Mouse (Mus musculus): ENCODE data around the gene Vmn1r20. TPM values are rescaled to one million over a fixed set of nuclear protein-coding genes. Genes with fewer than 3 reads are reported as not detected.
"Not testable (repeated sequence)": the region's sequence is repeated elsewhere in the genome, so short reads cannot be mapped to it uniquely, and the experiment has no call there.

Vmn1r20 gene
- not detected in 2 replicates for polyA plus RNA-seq (2014; fragmentation: Nextera tagmentation; extraction: Ambion mirVana)

GRCm38 (mm10) chr6:57428630-57429029 lies at the start of gene Vmn1r20:
TSS of gene Vmn1r20 (plus strand) at chr6:57428930.
- Histone ChIP-seq H3K27me3 (ENCODE audit: control insufficient read depth, insufficient read depth, low read length) (no peaks in the 10 kb centered on the region), H3K27ac (ENCODE audit: low read depth, low read length) (no peak within 1 kb of the TSS), H3K36me3 (ENCODE audit: control insufficient read depth, insufficient read depth, low read length) (no peaks in the 10 kb centered on the region), H3K9ac (ENCODE audit: low read length) (no peak within 1 kb of the TSS), H3K9me3 (ENCODE audit: control insufficient read depth, low read length) (no peaks in the 10 kb centered on the region), H3K4me2 (ENCODE audit: low read depth) (no peak within 1 kb of the TSS), H3K4me3 (ENCODE audit: low read depth, low read length) (no peak within 1 kb of the TSS), H3K4me1 (ENCODE audit: control insufficient read depth, insufficient read depth, low read length) (no peaks in the 10 kb centered on the region)
- DNase-seq (ENCODE audit: low spot score), result no peak
- WGBS, result 84% methylated on average over 1 of the region's 1 CpGs
- no peak for ATAC-seq (ENCODE audit: insufficient read depth, low FRiP score, low TSS enrichment)

- ATAC-seq (ENCODE audit: insufficient read depth, low FRiP score, low TSS enrichment) (no peak), DNase-seq (ENCODE audit: low spot score) (no peak)
- no peaks in the 10 kb centered on the region for H3K27me3 ChIP-seq (ENCODE audit: control insufficient read depth, insufficient read depth, low read length)
- H3K4me3 ChIP-seq (ENCODE audit: low read depth, low read length), result no peak within 1 kb of the TSS
- no peaks in the 10 kb centered on the region for H3K4me1 ChIP-seq (ENCODE audit: control insufficient read depth, insufficient read depth, low read length)
- H3K4me2 ChIP-seq (ENCODE audit: low read depth), result no peak within 1 kb of the TSS
- H3K9ac ChIP-seq (ENCODE audit: low read length), result no peak within 1 kb of the TSS
- H3K9me3 ChIP-seq (ENCODE audit: control insufficient read depth, low read length), result no peaks in the 10 kb centered on the region
- no peaks in the 10 kb centered on the region for H3K36me3 ChIP-seq (ENCODE audit: control insufficient read depth, insufficient read depth, low read length)
- no peak within 1 kb of the TSS for H3K27ac ChIP-seq (ENCODE audit: low read depth, low read length)
Observed at GRCm38 (mm10) chr6:57395683-57396082, 33.0 kb upstream of the Vmn1r20 start, which contains the start of gene Vmn1r18. TSS of gene Vmn1r18 (minus strand) at chr6:57395783.

DNA sequence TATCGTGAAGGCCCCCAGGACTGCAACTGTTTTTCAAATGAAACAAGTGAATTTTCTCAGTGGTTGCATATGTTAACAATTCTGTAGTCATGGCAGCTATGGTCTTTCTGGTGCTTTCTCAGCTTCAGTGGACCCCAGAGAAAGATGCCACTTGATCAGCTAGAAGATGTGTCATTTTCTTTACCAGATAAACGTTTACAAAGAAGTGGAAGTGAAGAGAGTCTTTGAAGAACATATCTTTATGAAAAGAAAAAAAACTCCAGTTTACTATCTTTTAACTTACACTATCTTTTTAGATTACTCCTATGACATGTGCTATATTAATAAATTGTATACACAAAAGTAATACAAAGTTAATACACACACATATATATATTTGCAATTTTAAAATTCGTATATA lies 25.2 kb upstream of the Vmn1r20 start, which contains the start of gene Vmn1r19:
Gene Vmn1r19 (plus strand): TSS at position 301 of the 400 bp plus-strand sequence.
- 75% methylated on average over 3 of the region's 3 CpGs for WGBS
- not testable (repeated sequence) for H3K4me2 ChIP-seq (ENCODE audit: low read depth)

DNA sequence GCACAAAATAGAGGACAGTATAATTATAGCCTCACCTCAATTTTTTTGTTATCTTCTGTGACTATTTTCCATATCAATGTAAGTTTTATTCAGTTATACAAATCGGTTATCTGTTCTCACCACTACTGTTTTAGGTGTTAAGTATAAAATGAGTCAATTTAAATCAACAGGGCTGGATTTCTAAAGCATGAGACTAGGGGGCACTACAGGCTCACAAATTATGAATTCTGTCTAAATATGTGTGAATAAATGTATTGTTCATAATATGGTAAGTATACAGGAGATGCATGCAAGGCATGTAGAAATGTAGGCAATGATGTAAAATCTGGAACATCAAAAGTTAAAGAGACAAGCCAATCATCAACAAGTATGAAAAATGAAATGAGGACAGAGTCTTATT lies 2.5 kb downstream of the Vmn1r20 start:
- WGBS, result 80% methylated on average over 1 of the region's 1 CpGs
- Histone ChIP-seq H3K36me3 (ENCODE audit: control insufficient read depth, insufficient read depth, low read length) (no peaks in the 10 kb centered on the region), H3K27ac (ENCODE audit: low read depth, low read length) (no peak overlapping the region), H3K27me3 (ENCODE audit: control insufficient read depth, insufficient read depth, low read length) (no peaks in the 10 kb centered on the region), H3K4me1 (ENCODE audit: control insufficient read depth, insufficient read depth, low read length) (no peaks in the 10 kb centered on the region), H3K4me3 (ENCODE audit: low read depth, low read length) (no peak overlapping the region), H3K9ac (ENCODE audit: low read length) (no peak overlapping the region), H3K4me2 (ENCODE audit: low read depth) (no peak overlapping the region), H3K9me3 (ENCODE audit: control insufficient read depth, low read length) (no peaks in the 10 kb centered on the region)
- ATAC-seq (ENCODE audit: insufficient read depth, low FRiP score, low TSS enrichment) (no peak), DNase-seq (ENCODE audit: low spot score) (no peak)

More for the DNA sequence above, 25.2 kb upstream of the Vmn1r20 start, which contains the start of gene Vmn1r19:
- H3K4me3 ChIP-seq (ENCODE audit: low read depth, low read length); H3K36me3 ChIP-seq (ENCODE audit: control insufficient read depth, insufficient read depth, low read length); H3K27ac ChIP-seq (ENCODE audit: low read depth, low read length); H3K4me1 ChIP-seq (ENCODE audit: control insufficient read depth, insufficient read depth, low read length); H3K27me3 ChIP-seq (ENCODE audit: control insufficient read depth, insufficient read depth, low read length); H3K9me3 ChIP-seq (ENCODE audit: control insufficient read depth, low read length); DNase-seq (ENCODE audit: low spot score); ATAC-seq (ENCODE audit: insufficient read depth, low FRiP score, low TSS enrichment); H3K9ac ChIP-seq (ENCODE audit: low read length): not testable (repeated sequence)

GRCm38 (mm10) chr6:57468161-57468560 lies 39.4 kb downstream of the Vmn1r20 start:
- H3K4me2 ChIP-seq (ENCODE audit: low read depth); H3K27me3 ChIP-seq (ENCODE audit: control insufficient read depth, insufficient read depth, low read length); DNase-seq (ENCODE audit: low spot score); H3K9me3 ChIP-seq (ENCODE audit: control insufficient read depth, low read length); ATAC-seq (ENCODE audit: insufficient read depth, low FRiP score, low TSS enrichment); H3K9ac ChIP-seq (ENCODE audit: low read length); H3K4me3 ChIP-seq (ENCODE audit: low read depth, low read length); H3K36me3 ChIP-seq (ENCODE audit: control insufficient read depth, insufficient read depth, low read length); H3K27ac ChIP-seq (ENCODE audit: low read depth, low read length); H3K4me1 ChIP-seq (ENCODE audit: control insufficient read depth, insufficient read depth, low read length): not testable (repeated sequence)
- 20% methylated on average over 3 of the region's 3 CpGs for WGBS

Other genes with a start within 250 kb of the Vmn1r20 start
- gene Vmn1r13, start 225.6 kb upstream of the Vmn1r20 start, polyA plus RNA-seq (2014; fragmentation: Nextera tagmentation; extraction: Ambion mirVana), result not detected in 2 replicates
- gene Vmn1r14, start 197.2 kb upstream of the Vmn1r20 start, polyA plus RNA-seq (2014; fragmentation: Nextera tagmentation; extraction: Ambion mirVana), result not detected in 2 replicates
- not detected in 2 replicates for gene Vmn1r15, start 171.0 kb upstream of the Vmn1r20 start, polyA plus RNA-seq (2014; fragmentation: Nextera tagmentation; extraction: Ambion mirVana)
- gene Vmn1r16, start 99.4 kb upstream of the Vmn1r20 start, polyA plus RNA-seq (2014; fragmentation: Nextera tagmentation; extraction: Ambion mirVana), result not detected in 2 replicates
- gene Vmn1r17, start 65.2 kb upstream of the Vmn1r20 start, polyA plus RNA-seq (2014; fragmentation: Nextera tagmentation; extraction: Ambion mirVana), result not detected in 2 replicates
- not detected in 2 replicates for gene Vmn1r18, start 33.1 kb upstream of the Vmn1r20 start, polyA plus RNA-seq (2014; fragmentation: Nextera tagmentation; extraction: Ambion mirVana)
- not detected in 2 replicates for gene Vmn1r19, start 25.1 kb upstream of the Vmn1r20 start, polyA plus RNA-seq (2014; fragmentation: Nextera tagmentation; extraction: Ambion mirVana)
- gene Ppm1k, start 106.5 kb downstream of the Vmn1r20 start, polyA plus RNA-seq (2014; fragmentation: Nextera tagmentation; extraction: Ambion mirVana), result 4.0 and 4.4 TPM in 2 replicates
- 2.5 and 2.9 TPM in 2 replicates for gene Herc6, start 152.1 kb downstream of the Vmn1r20 start, polyA plus RNA-seq (2014; fragmentation: Nextera tagmentation; extraction: Ambion mirVana)

Data from neural tube, embryonic 11.5 days (tissue).